ENCODE assay signal across 8 mouse cellular contexts in genomic region chr5:111891261-111891693, GRCm38 (mm10).
DNase-seq lines count a peak whose midpoint lies in the region; ATAC-seq and TF ChIP-seq lines count a peak whose summit lies in the region.

No protein-coding gene starts in this region.

- no peaks in the 10 kb centered on the region for H3K9me3 ChIP-seq in megakaryocyte, embryonic 14.5 days

- no peak for TF ChIP-seq POLR2A in small intestine, adult 2 months (IDR thresholded peaks at IDR 0.05; ENCODE audit: low read depth, low read length)

- peak overlapping the region; percentile 42; the same call in 1 of the 2 replicates for H3K27ac ChIP-seq in small intestine, adult 2 months (ENCODE audit: insufficient read depth, low read depth, low read length)

- DNase-seq in gastrocnemius, adult 8-10 months (ENCODE audit: low spot score in 2 of 2) = peak; percentile 49 to 58
- peak; percentile 43 for DNase-seq in kidney, postnatal 10 days
- no peak for DNase-seq in cerebellum, postnatal 10 days
- no peak for DNase-seq in spleen, postnatal 36 days (ENCODE audit: low spot score in 2 of 2)

- H3K4me1 ChIP-seq in megakaryocyte, embryonic 14.5 days = no peaks in the 10 kb centered on the region; the same call in 1 of the 2 replicates
- H3K4me1 ChIP-seq in small intestine, adult 2 months (ENCODE audit: control insufficient read depth, insufficient read depth, insufficient read length, low read length) = peaks cover 2% of the 10 kb centered on the region; the same call in 1 of the 2 replicates

- peaks cover 18% of the 10 kb centered on the region for H3K27me3 ChIP-seq in megakaryocyte, embryonic 14.5 days (replicated peaks)
- H3K27me3 ChIP-seq in small intestine, adult 2 months (ENCODE audit: control insufficient read depth, insufficient read depth, low read length) = no peaks in the 10 kb centered on the region

- 58% methylated on average over 8 of the region's 8 CpGs for WGBS in small intestine, adult 2 months

- no peaks in the 10 kb centered on the region for H3K36me3 ChIP-seq in megakaryocyte, embryonic 14.5 days (replicated peaks; ENCODE audit: low read length)
- no peaks in the 10 kb centered on the region for H3K36me3 ChIP-seq in small intestine, adult 2 months (ENCODE audit: control insufficient read depth, insufficient read depth, low read length)

- no peak for ATAC-seq in megakaryocyte, adult 5-6 weeks (ENCODE audit: poor library complexity, severe bottlenecking)
- no peak for ATAC-seq in monocyte, adult 5-6 weeks (replicated peaks; ENCODE audit: insufficient number of reproducible peaks, low FRiP score, low TSS enrichment, poor library complexity, severe bottlenecking)

- H3K4me3 ChIP-seq in megakaryocyte, embryonic 14.5 days (replicated peaks) = peak overlapping the region; percentile 71
- no peak overlapping the region for H3K4me3 ChIP-seq in small intestine, adult 2 months (ENCODE audit: low read depth, low read length)

- no peak for TF ChIP-seq CTCF in small intestine, adult 2 months (IDR thresholded peaks at IDR 0.05; ENCODE audit: extremely low read depth, insufficient read length, insufficient replicate concordance, low read depth, low read length)

Comparison
In these comparisons a context has a peak if more than half of its experiments do, and no peak if none do; other contexts are left out.
1. DNase-seq: peak in gastrocnemius, adult 8-10 months (2 of 2) and kidney, postnatal 10 days (single experiment); none in cerebellum, postnatal 10 days (0 of 2) and spleen, postnatal 36 days (0 of 2).